Mouse (Mus musculus) embryonic facial prominence, embryonic 10.5 days (tissue): ENCODE results near the gene Hsf4. TPM values are rescaled to one million over a fixed set of nuclear protein-coding genes. Genes with fewer than 3 reads are reported as not detected.
A peak's percentile ranks its signal among the peaks of the same experiment; 100 is the strongest.

ENCODE experiments used
- DNase-seq: peaks from one replicate; pipeline ENCODE4 v3.0.0-alpha.2; 2017; ENCODE audit warnings: low spot score
- H3K27ac ChIP-seq: fragments of 300-500 bp; sonication (generic); replicated peaks from 2 replicates; pipeline ENCODE4 v1.5.1; 2016; ENCODE audit warnings: mild to moderate bottlenecking
- H3K27me3 ChIP-seq: fragments of 300-500 bp; sonication (generic); replicated peaks from 2 replicates; pipeline ENCODE4 v1.6.1; 2016; ENCODE audit warnings: low read depth, mild to moderate bottlenecking; ENCODE audit not compliant: poor library complexity, severe bottlenecking
- H3K36me3 ChIP-seq: fragments of 300-500 bp; sonication (generic); replicated peaks from 2 replicates; pipeline ENCODE4 v1.6.1; 2016; ENCODE audit warnings: mild to moderate bottlenecking, moderate library complexity
- H3K4me1 ChIP-seq: fragments of 300-500 bp; sonication (generic); 2 replicates; pipeline ENCODE4 v1.6.1; 2016
- H3K4me3 ChIP-seq: fragments of 300-500 bp; sonication (generic); 2 replicates; pipeline ENCODE4 v1.5.1; 2016; ENCODE audit warnings: mild to moderate bottlenecking, moderate library complexity
- H3K9me3 ChIP-seq: fragments of 300-500 bp; sonication (generic); 2 replicates; pipeline ENCODE4 v1.6.1; 2016; ENCODE audit warnings: mild to moderate bottlenecking
- WGBS: fragments of 180-500 bp; shearing (Covaris S2); methylation state at CpG from one replicate; pipeline ENCODE4 v1.1.7; 2016; 5-methylcytosine and 5-hydroxymethylcytosine counted together
- polyA plus RNA-seq: library from polyadenylated mRNA; unstranded; fragments of >200 nt; fragmentation: Nextera tagmentation; extraction: Ambion mirVana; gene quantifications from 2 replicates; pipeline ENCODE4 v1.2.1, GENCODE M21; 2016

The Hsf4 gene
- polyA plus RNA-seq, 1 experiment from 2014 or later, result 0.21 TPM

GRCm38 (mm10) chr8:105304325-105305210 is 35.0 kb downstream of the Hsf4 start:
- Histone ChIP-seq H3K4me1 (peaks cover 27% of the 10 kb centered on the region), H3K27me3 (no peaks in the 10 kb centered on the region), H3K36me3 (peaks cover 87% of the 10 kb centered on the region), H3K27ac (no peak overlapping the region), H3K4me3 (no peak overlapping the region), H3K9me3 (no peaks in the 10 kb centered on the region)
- WGBS, result 83% methylated on average over 9 of the region's 9 CpGs
- DNase-seq, result no peak

- DNase-seq, result peak; percentile 74
- WGBS, result 7% methylated on average over 29 of the region's 30 CpGs
- Histone ChIP-seq H3K9me3 (no peaks in the 10 kb centered on the region), H3K27me3 (no peaks in the 10 kb centered on the region), H3K27ac (peak within 1 kb of the TSS; percentile 80), H3K4me1 (peaks cover 27% of the 10 kb centered on the region), H3K36me3 (peaks cover 87% of the 10 kb centered on the region), H3K4me3 (peak within 1 kb of the TSS; percentile 53)
These were observed 35.9 kb downstream of the Hsf4 start, which contains the start of gene Elmo3 for GRCm38 (mm10) chr8:105305211-105306145. Gene Elmo3, plus strand, starts transcription at chr8:105305601.

GRCm38 (mm10) chr8:105306146-105306691 is 36.6 kb downstream of the Hsf4 start:
- Histone ChIP-seq H3K36me3 (peaks cover 87% of the 10 kb centered on the region), H3K27ac (peak overlapping the region; percentile 80), H3K9me3 (no peaks in the 10 kb centered on the region), H3K27me3 (no peaks in the 10 kb centered on the region), H3K4me1 (peaks cover 27% of the 10 kb centered on the region), H3K4me3 (peak overlapping the region; percentile 53)
- no peak for DNase-seq
- 55% methylated on average over 5 of the region's 5 CpGs for WGBS

GRCm38 (mm10) chr8:105307670-105308069 is 38.1 kb downstream of the Hsf4 start:
- H3K27ac ChIP-seq, result no peak overlapping the region
- peaks cover 27% of the 10 kb centered on the region for H3K4me1 ChIP-seq
- H3K27me3 ChIP-seq, result no peaks in the 10 kb centered on the region
- peaks cover 87% of the 10 kb centered on the region for H3K36me3 ChIP-seq
- no peaks in the 10 kb centered on the region for H3K9me3 ChIP-seq
- H3K4me3 ChIP-seq, result no peak overlapping the region
- 93% methylated on average over 13 of the region's 13 CpGs for WGBS
- DNase-seq, result no peak

GRCm38 (mm10) chr8:105308428-105308827 is 38.8 kb downstream of the Hsf4 start:
- no peak overlapping the region for H3K4me3 ChIP-seq
- no peak overlapping the region for H3K27ac ChIP-seq
- WGBS, result 94% methylated on average over 10 of the region's 10 CpGs
- DNase-seq, result no peak
- no peaks in the 10 kb centered on the region for H3K27me3 ChIP-seq
- peaks cover 87% of the 10 kb centered on the region for H3K36me3 ChIP-seq
- H3K9me3 ChIP-seq, result no peaks in the 10 kb centered on the region
- peaks cover 27% of the 10 kb centered on the region for H3K4me1 ChIP-seq

- H3K9me3 ChIP-seq, result no peaks in the 10 kb centered on the region
- DNase-seq, result no peak
- H3K36me3 ChIP-seq, result peaks cover 87% of the 10 kb centered on the region
- no peak overlapping the region for H3K4me3 ChIP-seq
- H3K27ac ChIP-seq, result no peak overlapping the region
- 80% methylated on average over 15 of the region's 15 CpGs for WGBS
- no peaks in the 10 kb centered on the region for H3K27me3 ChIP-seq
- peaks cover 32% of the 10 kb centered on the region for H3K4me1 ChIP-seq
These were observed 39.7 kb downstream of the Hsf4 start for GRCm38 (mm10) chr8:105309142-105309847.

GRCm38 (mm10) chr8:105310118-105310517 is 40.5 kb downstream of the Hsf4 start:
- Histone ChIP-seq H3K4me3 (no peak overlapping the region), H3K36me3 (peaks cover 88% of the 10 kb centered on the region), H3K4me1 (peaks cover 24% of the 10 kb centered on the region), H3K9me3 (no peaks in the 10 kb centered on the region), H3K27me3 (no peaks in the 10 kb centered on the region), H3K27ac (no peak overlapping the region)
- no peak for DNase-seq
- WGBS, result 87% methylated on average over 8 of the region's 8 CpGs

- DNase-seq, result no peak
- Histone ChIP-seq H3K4me3 (no peak overlapping the region), H3K27ac (no peak overlapping the region), H3K27me3 (no peaks in the 10 kb centered on the region), H3K4me1 (peaks cover 8% of the 10 kb centered on the region), H3K9me3 (no peaks in the 10 kb centered on the region), H3K36me3 (peaks cover 100% of the 10 kb centered on the region)
- WGBS, result 80% methylated on average over 1 of the region's 1 CpGs
These were observed 42.1 kb downstream of the Hsf4 start for GRCm38 (mm10) chr8:105311718-105312117.

GRCm38 (mm10) chr8:105312891-105313481 is 43.4 kb downstream of the Hsf4 start:
- H3K27me3 ChIP-seq, result no peaks in the 10 kb centered on the region
- WGBS, result 90% methylated on average over 8 of the region's 8 CpGs
- no peaks in the 10 kb centered on the region for H3K9me3 ChIP-seq
- H3K36me3 ChIP-seq, result peaks cover 93% of the 10 kb centered on the region
- H3K4me1 ChIP-seq, result peaks cover 6% of the 10 kb centered on the region
- no peak overlapping the region for H3K4me3 ChIP-seq
- no peak for DNase-seq
- H3K27ac ChIP-seq, result no peak overlapping the region

- 79% methylated on average over 9 of the region's 9 CpGs for WGBS
- H3K4me3 ChIP-seq, result no peak overlapping the region
- DNase-seq, result no peak
These were observed 44.2 kb downstream of the Hsf4 start for GRCm38 (mm10) chr8:105313622-105314402.

More at GRCm38 (mm10) chr8:105313622-105314402, 44.2 kb downstream of the Hsf4 start:
- no peaks in the 10 kb centered on the region for H3K27me3 ChIP-seq
- no peaks in the 10 kb centered on the region for H3K9me3 ChIP-seq
- peaks cover 93% of the 10 kb centered on the region for H3K36me3 ChIP-seq
- peaks cover 6% of the 10 kb centered on the region for H3K4me1 ChIP-seq
- 0 out of 2 replicates have a peak overlapping the region, but pooled peaks have one; percentile 25 for H3K27ac ChIP-seq
